Mouse (Mus musculus) lung, postnatal 10 days (tissue): ENCODE measurements at regions not wholly inside any gene's neighbourhood (a gene's known extent, or its start where the extent isn't known, plus 50 kb on each side); places are given as distances from the start of the nearest gene placed in this dataset.

ENCODE experiments used
- DNase-seq: peaks from one replicate; pipeline ENCODE4 v3.0.0; 2021

DNA sequence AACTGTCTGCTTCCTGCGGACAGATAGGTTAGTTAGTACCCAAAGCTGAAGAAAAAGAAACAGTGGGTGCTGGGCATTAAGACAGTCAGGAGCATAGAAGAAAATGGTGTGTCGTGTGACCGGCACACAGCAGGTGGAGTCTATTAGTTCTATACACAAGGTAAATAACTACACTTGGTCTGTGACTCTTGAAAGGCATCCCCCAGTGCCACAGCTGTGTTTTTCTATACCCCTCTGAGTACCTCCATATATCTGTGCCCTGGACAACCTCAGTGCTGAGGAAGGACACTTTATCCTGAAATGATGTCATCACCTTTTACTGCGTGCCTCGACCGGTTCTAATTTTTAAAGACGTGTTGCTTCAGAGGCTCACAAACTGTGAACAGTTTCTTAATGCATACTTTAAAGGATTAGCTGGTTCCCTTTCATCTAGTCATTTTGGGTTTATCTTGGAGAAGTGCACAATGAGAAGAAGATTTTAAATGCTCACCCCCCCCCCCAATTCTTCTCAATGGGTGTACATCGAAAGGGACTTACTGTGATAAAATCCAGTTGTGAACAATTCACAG, 666.1 kb downstream of the Pkhd1 start:
- DNase-seq, result no peak

DNA sequence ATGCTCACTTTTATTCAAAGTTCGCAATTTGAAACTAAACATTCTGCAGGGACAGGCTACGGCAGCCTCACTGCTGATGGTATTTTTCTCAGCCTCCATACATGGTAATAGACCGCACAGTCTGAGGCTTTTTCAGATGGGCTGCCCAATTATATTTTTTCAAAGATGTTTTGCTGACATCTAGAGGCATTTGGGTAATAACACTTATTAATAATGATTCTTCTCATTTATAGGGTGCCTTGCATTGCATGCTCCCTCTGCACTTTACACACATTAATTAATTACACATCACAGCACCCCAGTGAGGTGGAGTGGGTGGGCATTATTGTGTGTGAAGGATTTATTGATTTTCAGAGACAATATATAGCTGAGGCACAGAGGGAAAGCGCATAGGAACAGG, 644.5 kb downstream of the Pkhd1 start:
- DNase-seq, result no peak

DNA sequence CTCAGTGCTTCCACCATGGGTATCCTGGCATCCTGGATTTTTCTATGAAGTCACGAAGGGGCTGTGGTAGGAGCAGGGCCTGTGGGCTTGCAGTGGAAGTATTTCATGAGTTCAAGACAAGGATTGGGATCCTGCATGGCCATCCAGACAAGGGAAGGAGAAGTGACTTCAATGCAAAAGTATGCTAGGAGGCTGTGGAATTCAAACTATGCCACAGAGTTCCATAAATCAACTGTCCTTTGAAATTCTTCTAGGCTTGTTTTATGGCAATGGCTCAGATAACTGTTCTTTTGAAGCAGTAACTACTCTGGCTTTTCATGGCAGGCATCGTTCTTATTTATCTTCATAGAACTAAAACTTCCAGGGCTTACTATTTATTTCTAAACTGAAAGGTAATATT, 643.9 kb downstream of the Pkhd1 start:
- DNase-seq, result no peak

DNA sequence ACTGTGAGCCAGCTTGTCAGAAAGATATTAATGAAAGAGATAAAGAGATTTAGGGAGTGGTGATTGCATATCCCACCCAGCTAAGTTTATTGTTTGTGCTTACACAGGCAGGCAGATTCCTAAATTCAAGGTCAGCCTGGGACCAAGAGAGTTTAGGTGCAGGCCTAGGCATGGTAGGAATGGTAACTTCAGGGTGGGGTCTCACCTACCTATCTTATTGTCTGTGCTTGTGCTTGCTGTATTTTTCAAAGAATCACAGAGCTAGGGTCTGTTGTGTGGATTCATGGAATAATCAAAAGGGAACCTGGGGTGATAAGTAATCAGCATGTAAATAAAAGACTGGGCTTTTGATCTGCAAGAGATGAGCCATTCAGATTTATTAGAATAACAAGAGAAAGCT, 642.4 kb downstream of the Pkhd1 start:
- no peak for DNase-seq

DNA sequence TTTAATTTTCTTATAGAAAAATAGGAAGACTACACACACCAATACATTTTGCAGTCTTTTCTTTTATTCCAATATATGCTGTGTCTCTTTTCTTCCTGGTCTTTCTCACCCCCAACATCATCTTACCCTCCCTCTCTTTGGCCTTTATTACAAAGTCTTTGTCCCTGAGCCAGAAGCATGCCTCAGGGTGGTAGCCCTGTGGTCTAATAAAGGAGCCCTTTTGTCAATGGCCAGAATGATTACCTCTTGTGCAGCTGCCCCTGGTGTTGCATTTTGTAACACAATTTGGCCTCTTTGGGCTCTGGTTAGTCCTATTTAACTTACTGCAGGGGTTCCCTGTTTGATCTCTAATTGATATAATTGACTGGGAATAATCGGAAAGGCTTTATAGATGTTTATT, 636.7 kb downstream of the Pkhd1 start:
- DNase-seq, result no peak

DNA sequence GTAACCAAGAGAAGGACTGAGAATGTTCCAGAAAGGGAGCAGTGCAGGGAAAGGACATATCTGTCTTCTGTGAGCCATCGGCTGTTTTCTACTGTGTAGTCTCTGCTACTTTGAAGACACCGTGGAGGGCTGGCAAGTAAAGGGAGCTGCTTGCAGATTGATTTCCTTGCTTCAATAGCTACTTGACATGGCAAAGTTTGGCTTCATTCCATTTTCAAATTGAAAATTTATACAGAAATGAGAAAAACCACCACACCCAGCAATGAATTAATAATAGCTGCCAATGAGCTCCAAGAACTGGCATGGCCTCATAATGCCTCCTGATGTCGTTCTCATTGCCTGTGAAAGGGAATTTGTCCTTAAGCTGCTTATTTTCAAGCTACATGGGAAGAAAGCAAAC, 635.1 kb downstream of the Pkhd1 start:
- no peak for DNase-seq

DNA sequence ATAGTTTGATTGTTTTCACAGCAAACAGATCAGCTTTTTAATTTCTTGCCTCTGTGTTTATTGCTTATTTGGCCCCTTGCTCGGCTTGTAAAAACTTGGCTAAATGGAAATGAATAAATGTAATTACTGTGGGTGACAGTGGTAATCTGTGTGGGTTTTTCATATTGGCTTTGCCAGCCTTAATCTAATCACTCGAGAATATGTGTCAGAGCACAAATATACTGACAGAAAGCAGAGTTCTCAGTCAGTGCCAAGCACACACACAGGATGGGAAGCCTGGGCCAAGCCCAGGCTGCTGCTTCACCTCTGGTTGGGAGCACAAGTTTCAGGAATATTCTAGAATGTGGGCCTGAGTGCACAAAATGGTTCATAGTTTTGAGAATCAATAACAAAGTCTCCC, 634.4 kb downstream of the Pkhd1 start:
- no peak for DNase-seq

DNA sequence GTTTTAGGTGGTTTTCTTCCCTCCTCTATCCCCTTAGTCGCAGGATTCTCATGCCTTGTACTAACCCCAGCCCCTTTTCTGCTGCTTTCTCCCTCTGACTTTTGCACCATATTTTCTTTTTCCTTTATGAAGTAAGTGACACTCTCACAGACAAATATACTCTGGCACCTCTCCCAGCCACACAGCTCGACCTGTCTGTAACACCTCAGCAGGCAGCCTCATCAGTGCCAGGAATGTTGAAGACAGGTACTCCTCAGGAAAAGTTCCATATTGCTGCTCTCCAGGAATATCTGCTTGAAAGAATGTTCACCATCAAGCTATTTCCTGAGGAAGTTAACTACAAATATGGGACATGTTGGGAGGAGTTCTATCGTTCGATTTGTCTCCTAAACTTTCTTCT, 627.9 kb downstream of the Pkhd1 start:
- DNase-seq, result no peak
